ENCODE assay signal across 11 mouse cellular contexts in the genomic region with DNA sequence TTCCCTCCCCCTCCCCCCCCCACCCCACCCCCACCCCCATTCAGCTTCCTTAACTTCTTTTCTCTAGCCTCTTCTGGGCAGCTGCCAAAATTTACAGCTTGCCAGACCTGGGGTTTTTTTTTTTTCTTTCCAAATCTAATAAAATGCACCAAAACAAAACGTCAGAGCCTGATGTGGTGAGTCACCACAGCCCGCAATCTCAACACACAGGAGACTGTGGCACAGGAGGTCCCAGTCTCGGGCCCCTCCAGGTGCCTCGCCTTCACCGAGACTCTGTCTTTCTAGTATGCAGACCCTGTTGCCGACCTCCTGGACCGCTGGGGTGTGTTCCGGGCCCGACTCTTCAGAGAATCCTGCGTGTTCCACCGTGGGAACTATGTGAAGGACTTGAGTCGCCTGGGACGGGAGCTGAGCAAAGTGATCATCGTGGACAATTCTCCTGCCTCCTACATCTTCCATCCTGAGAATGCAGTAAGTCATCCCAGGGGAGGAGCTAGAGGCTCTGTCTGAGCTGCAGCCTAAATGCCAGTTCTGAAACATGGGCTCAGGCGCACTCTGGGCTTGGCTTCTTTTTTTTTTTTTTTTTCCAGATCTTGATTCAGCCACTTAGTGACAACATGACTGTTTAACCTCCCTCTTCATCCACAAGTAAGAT. TPM values are rescaled to one million over a fixed set of nuclear protein-coding genes. Genes with fewer than 3 reads are reported as not detected.
DNase-seq lines count a peak whose midpoint lies in the region; ATAC-seq and TF ChIP-seq lines count a peak whose summit lies in the region.
"Had no signal": no experiment of that assay in that cellular context is flagged by ENCODE, and none has a peak within 500 bp of the region (broad histone marks: within the 10 kb centered on the region; RNA-seq: fewer than 3 reads in every experiment).

No protein-coding gene starts in this region.

- no peak for TF ChIP-seq POLR2A in heart, adult 2 months (IDR thresholded peaks at IDR 0.05; ENCODE audit: insufficient read depth, low read depth, low read length)
- TF ChIP-seq POLR2A in embryonic fibroblast, embryonic 13.5 days (IDR thresholded peaks at IDR 0.05; ENCODE audit: low read depth, low read length) = no peak
- TF ChIP-seq POLR2A in myocyte (IDR thresholded peaks at IDR 0.05; ENCODE audit: insufficient read length, low read depth) = no peak

- H3K27me3 ChIP-seq in heart, adult 2 months (ENCODE audit: control insufficient read depth, insufficient read depth, low read length) = no peaks in the 10 kb centered on the region
- no peaks in the 10 kb centered on the region for H3K27me3 ChIP-seq in heart, embryonic 10.5 days (ENCODE audit: insufficient read depth, poor library complexity, severe bottlenecking)
- no peaks in the 10 kb centered on the region for H3K27me3 ChIP-seq in midbrain, postnatal 0 days (ENCODE audit: insufficient read depth, low read length)
- H3K27me3 ChIP-seq in midbrain, embryonic 11.5 days (ENCODE audit: control insufficient read depth, insufficient read depth, low read length) = no peaks in the 10 kb centered on the region
- no peaks in the 10 kb centered on the region for H3K27me3 ChIP-seq in myocyte (ENCODE audit: control insufficient read depth, insufficient read depth, insufficient read length)
- H3K27me3 ChIP-seq: stomach, embryonic 15.5 days had no signal

- H3K9me3 ChIP-seq in heart, embryonic 10.5 days = no peaks in the 10 kb centered on the region
- no peaks in the 10 kb centered on the region for H3K9me3 ChIP-seq in midbrain, postnatal 0 days (ENCODE audit: low read length)
- H3K9me3 ChIP-seq in midbrain, embryonic 11.5 days (ENCODE audit: control insufficient read depth, low read length) = no peaks in the 10 kb centered on the region
- H3K9me3 ChIP-seq: stomach, embryonic 15.5 days had no signal

- DNase-seq in heart, adult 2 months = peak; percentile 35 to 50
- DNase-seq in heart, embryonic 10.5 days (ENCODE audit: low spot score) = no peak
- peak; percentile 34 for DNase-seq in midbrain, postnatal 0 days (ENCODE audit: low spot score)
- DNase-seq in midbrain, embryonic 11.5 days (ENCODE audit: low spot score, missing footprints) = no peak
- DNase-seq in testis, postnatal 10 days (ENCODE audit: low spot score) = no peak
- no peak for DNase-seq in liver
- DNase-seq: lung, postnatal 4 days had no signal

- H3K4me2 ChIP-seq in midbrain, postnatal 0 days (ENCODE audit: low read depth, low read length, poor library complexity, severe bottlenecking) = no peak overlapping the region
- no peak overlapping the region for H3K4me2 ChIP-seq in midbrain, embryonic 11.5 days
- H3K4me2 ChIP-seq in myocyte (ENCODE audit: low read depth) = peak overlapping the region; percentile 56
- H3K4me2 ChIP-seq: stomach, embryonic 15.5 days had no signal

- 0 out of 2 replicates have a peak overlapping the region, but pooled peaks have one; percentile 6 for H3K4me3 ChIP-seq in heart, adult 2 months
- no peak overlapping the region for H3K4me3 ChIP-seq in heart, embryonic 10.5 days
- no peak overlapping the region for H3K4me3 ChIP-seq in midbrain, postnatal 0 days (ENCODE audit: low read depth, low read length)
- no peak overlapping the region for H3K4me3 ChIP-seq in midbrain, embryonic 11.5 days (ENCODE audit: low read depth, low read length)
- no peak overlapping the region for H3K4me3 ChIP-seq in embryonic fibroblast, embryonic 13.5 days (ENCODE audit: insufficient read depth, low read length)
- no peak overlapping the region for H3K4me3 ChIP-seq in myocyte
- H3K4me3 ChIP-seq: stomach, embryonic 15.5 days had no signal

- H3K9ac ChIP-seq in heart, adult 2 months (ENCODE audit: low read depth, low read length) = peak overlapping the region; percentile 16; the same call in 1 of the 2 replicates
- no peak overlapping the region for H3K9ac ChIP-seq in midbrain, postnatal 0 days (replicated peaks; ENCODE audit: low read length, poor library complexity, severe bottlenecking)
- H3K9ac ChIP-seq in midbrain, embryonic 11.5 days (ENCODE audit: low read length) = no peak overlapping the region
- H3K9ac ChIP-seq: stomach, embryonic 15.5 days had no signal

- no peak overlapping the region for H3ac ChIP-seq in myocyte (ENCODE audit: control insufficient read depth, insufficient read length)

- ATAC-seq in midbrain, postnatal 0 days (ENCODE audit: low FRiP score) = no peak
- ATAC-seq in midbrain, embryonic 11.5 days (ENCODE audit: low FRiP score) = no peak

- no peak for TF ChIP-seq EP300 in heart, adult 2 months (IDR thresholded peaks at IDR 0.05; ENCODE audit: insufficient read depth, low read depth, low read length)

- H3K27ac ChIP-seq in heart, adult 2 months = peak overlapping the region; percentile 73
- H3K27ac ChIP-seq in heart, embryonic 10.5 days = no peak overlapping the region
- H3K27ac ChIP-seq in midbrain, postnatal 0 days (ENCODE audit: low read depth, low read length) = no peak overlapping the region
- H3K27ac ChIP-seq in midbrain, embryonic 11.5 days (ENCODE audit: low read depth, low read length) = no peak overlapping the region
- H3K27ac ChIP-seq in embryonic fibroblast, embryonic 13.5 days (ENCODE audit: insufficient read depth, low read length) = peak overlapping the region; percentile 77
- H3K27ac ChIP-seq: stomach, embryonic 15.5 days had no signal

- 48% methylated on average over 15 of the region's 15 CpGs for WGBS in heart, adult 2 months
- 65% methylated on average over 15 of the region's 15 CpGs for WGBS in heart, embryonic 10.5 days
- WGBS in midbrain, postnatal 0 days = 69% methylated on average over 15 of the region's 15 CpGs
- WGBS in midbrain, embryonic 11.5 days = 87% methylated on average over 15 of the region's 15 CpGs

- no peak for TF ChIP-seq CTCF in heart, adult 2 months (IDR thresholded peaks at IDR 0.05)
- TF ChIP-seq CTCF in midbrain, postnatal 0 days (IDR thresholded peaks at IDR 0.05) = no peak
- TF ChIP-seq CTCF in embryonic fibroblast, embryonic 13.5 days (IDR thresholded peaks at IDR 0.05; ENCODE audit: borderline replicate concordance, insufficient read depth, low read length) = no peak

- intact Hi-C loops in heart, adult 2 months (cut with DNase I) = no loop called here

- no peaks in the 10 kb centered on the region for H3K79me2 ChIP-seq in heart, adult 2 months (replicated peaks; ENCODE audit: control insufficient read depth, insufficient read depth, low read length)
- H3K79me2 ChIP-seq in myocyte (ENCODE audit: control insufficient read depth, insufficient read depth) = no peaks in the 10 kb centered on the region

- H3K36me3 ChIP-seq in heart, adult 2 months (ENCODE audit: control insufficient read depth, insufficient read depth, low read length) = no peaks in the 10 kb centered on the region
- H3K36me3 ChIP-seq in heart, embryonic 10.5 days = peaks cover 75% of the 10 kb centered on the region
- H3K36me3 ChIP-seq in midbrain, postnatal 0 days (ENCODE audit: insufficient read depth, low read length) = peaks cover 13% of the 10 kb centered on the region
- H3K36me3 ChIP-seq in midbrain, embryonic 11.5 days (ENCODE audit: control insufficient read depth, insufficient read depth, low read length) = no peaks in the 10 kb centered on the region
- H3K36me3 ChIP-seq in myocyte (ENCODE audit: control insufficient read depth, insufficient read depth) = no peaks in the 10 kb centered on the region

- H3K4me1 ChIP-seq in heart, adult 2 months (ENCODE audit: control insufficient read depth, insufficient read depth, low read length) = peaks cover 15% of the 10 kb centered on the region
- peaks cover 23% of the 10 kb centered on the region for H3K4me1 ChIP-seq in heart, embryonic 10.5 days
- H3K4me1 ChIP-seq in midbrain, postnatal 0 days (ENCODE audit: insufficient read depth, low read length) = peaks cover 15% of the 10 kb centered on the region
- H3K4me1 ChIP-seq in midbrain, embryonic 11.5 days (ENCODE audit: control insufficient read depth, insufficient read depth, low read length) = peaks cover 20% of the 10 kb centered on the region
- H3K4me1 ChIP-seq in embryonic fibroblast, embryonic 13.5 days (ENCODE audit: control insufficient read depth, insufficient read depth, low read length) = peaks cover 23% of the 10 kb centered on the region

TF ChIP-seq in myocyte, 11 proteins besides CTCF, POLR2A, EP300 and RAD21 (continues in another document):
- TF ChIP-seq MYOG (IDR thresholded peaks at IDR 0.05; ENCODE audit: control insufficient read depth in 1 of 3, insufficient read depth in 1 of 3, insufficient read length in 2 of 3, low read depth in 2 of 3) (no peak), SRF (IDR thresholded peaks at IDR 0.05; ENCODE audit: control insufficient read depth, insufficient read length, low read depth) (no peak), MAX (IDR thresholded peaks at IDR 0.05; ENCODE audit: low read depth) (no peak), TCF12 (IDR thresholded peaks at IDR 0.05; ENCODE audit: insufficient read depth, poor library complexity, severe bottlenecking) (no peak), REST (IDR thresholded peaks at IDR 0.05; ENCODE audit: insufficient read depth, insufficient read length) (no peak), MYOD1 (IDR thresholded peaks at IDR 0.05; ENCODE audit: control insufficient read depth in 1 of 3, insufficient read length in 2 of 3, low read depth in 2 of 3) (no peak), CEBPB (IDR thresholded peaks at IDR 0.05; ENCODE audit: insufficient read depth, poor library complexity, severe bottlenecking) (no peak), E2F4 (IDR thresholded peaks at IDR 0.05; ENCODE audit: insufficient read depth) (no peak)

RNA-seq across cellular contexts. Expression of gene Vill, which starts 15.4 kb away (rescaled TPM):
- under 1 TPM; 0.20 to 0.34 TPM for total RNA-seq in heart, adult 2 months (2021)
- polyA plus RNA-seq in heart, adult 2 months (2012; rRNA removed) = 0.85 and 1.4 TPM in 2 replicates
- polyA plus RNA-seq in heart, embryonic 10.5 days (2016; fragmentation: Nextera tagmentation; extraction: Ambion mirVana) = 19.1 and 23.1 TPM in 2 replicates
- 2.8 and 10.5 TPM in 2 replicates for total RNA-seq in midbrain, postnatal 0 days (2014; rRNA removed)
- polyA plus RNA-seq in midbrain, postnatal 0 days (2015; fragmentation: Nextera tagmentation; extraction: Ambion mirVana) = 3.8 and 4.7 TPM in 2 replicates
- polyA plus RNA-seq in midbrain, embryonic 11.5 days (2014; fragmentation: Nextera tagmentation; extraction: Ambion mirVana) = 7.8 and 8.3 TPM in 2 replicates
- 12.5 and 16.5 TPM in 2 replicates for polyA plus RNA-seq in embryonic fibroblast, embryonic 13.5 days (2011; ENCODE audit: insufficient read length, low read depth, missing spikeins)
- 1.4 TPM for polyA plus RNA-seq in myocyte (2012; fragmentation: generic; extraction: Trizol)

RNA-seq across cellular contexts. Expression of gene Plcd1, which starts 56.1 kb away (rescaled TPM):
- 10 to 100 TPM; 14.5 to 16.6 TPM for total RNA-seq in heart, adult 2 months (2021)
- 32.2 and 39.4 TPM in 2 replicates for polyA plus RNA-seq in heart, adult 2 months (2012; rRNA removed)
- polyA plus RNA-seq in heart, embryonic 10.5 days (2016; fragmentation: Nextera tagmentation; extraction: Ambion mirVana) = 18.6 and 19.5 TPM in 2 replicates
- 12.2 and 17.4 TPM in 2 replicates for total RNA-seq in midbrain, postnatal 0 days (2014; rRNA removed)
- 10.9 and 11.8 TPM in 2 replicates for polyA plus RNA-seq in midbrain, postnatal 0 days (2015; fragmentation: Nextera tagmentation; extraction: Ambion mirVana)
- polyA plus RNA-seq in midbrain, embryonic 11.5 days (2014; fragmentation: Nextera tagmentation; extraction: Ambion mirVana) = 24.2 and 25.8 TPM in 2 replicates
- polyA plus RNA-seq in embryonic fibroblast, embryonic 13.5 days (2011; ENCODE audit: insufficient read length, low read depth, missing spikeins) = 28.3 and 38.7 TPM in 2 replicates
- 9.9 TPM for polyA plus RNA-seq in myocyte (2012; fragmentation: generic; extraction: Trizol)
- total RNA-seq: granulocyte monocyte progenitor cell, adult 5-6 weeks had no signal

Comparison
In these comparisons a context has a peak if more than half of its experiments do, and no peak if none do; other contexts are left out.
1. DNase-seq: peak in heart, adult 2 months (2 of 2) and midbrain, postnatal 0 days (single experiment); none in heart, embryonic 10.5 days (single experiment), midbrain, embryonic 11.5 days (single experiment), testis, postnatal 10 days (single experiment) and liver (single experiment).
2. H3K27ac ChIP-seq: peak in heart, adult 2 months (single experiment) and embryonic fibroblast, embryonic 13.5 days (single experiment); none in heart, embryonic 10.5 days (single experiment), midbrain, postnatal 0 days (single experiment) and midbrain, embryonic 11.5 days (single experiment).